Mouse (Mus musculus) urinary bladder, postnatal 14 days (tissue): ENCODE results near the gene Tmem200b.

Experiments
- DNase-seq: peaks from one replicate; pipeline ENCODE4 v3.0.0; 2021; ENCODE audit warnings: low spot score

Tmem200b gene

DNA sequence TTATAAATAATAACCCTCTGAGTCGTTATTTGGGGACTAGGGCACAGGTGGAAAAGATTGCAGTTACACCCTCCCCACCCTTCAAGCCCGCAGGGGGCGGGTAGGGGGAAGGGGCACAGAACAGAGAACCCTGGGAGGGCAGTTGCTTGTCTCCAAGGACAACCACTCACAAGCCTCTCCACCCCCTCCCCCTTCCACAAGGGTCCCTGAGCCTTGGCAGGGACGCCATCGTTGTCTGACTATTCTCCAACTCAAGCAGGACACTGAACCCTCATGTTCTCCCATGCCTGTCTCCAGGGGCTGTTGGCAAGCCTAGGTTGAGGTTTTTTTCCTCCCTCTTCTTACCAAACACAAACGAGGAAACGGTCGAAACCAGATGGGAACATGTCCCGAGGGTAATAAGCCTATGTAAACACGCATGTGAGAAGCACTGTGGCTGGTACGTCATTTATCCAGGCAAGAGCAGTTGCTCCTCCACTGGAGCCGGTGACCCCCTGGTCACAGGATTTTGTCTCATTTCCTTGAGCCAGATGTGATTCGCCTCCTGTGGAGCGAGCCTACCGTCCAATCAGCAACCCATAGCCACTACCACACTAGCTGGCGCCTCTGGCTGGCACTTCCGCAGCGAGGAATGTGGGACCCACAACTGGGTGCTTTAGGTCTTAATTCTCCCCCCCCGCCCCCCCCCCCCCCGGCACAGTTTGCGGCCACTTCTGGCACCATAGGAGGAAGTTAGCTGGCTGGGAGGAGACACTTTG lies 11.2 kb upstream of the Tmem200b start:
- DNase-seq = no peak

DNA sequence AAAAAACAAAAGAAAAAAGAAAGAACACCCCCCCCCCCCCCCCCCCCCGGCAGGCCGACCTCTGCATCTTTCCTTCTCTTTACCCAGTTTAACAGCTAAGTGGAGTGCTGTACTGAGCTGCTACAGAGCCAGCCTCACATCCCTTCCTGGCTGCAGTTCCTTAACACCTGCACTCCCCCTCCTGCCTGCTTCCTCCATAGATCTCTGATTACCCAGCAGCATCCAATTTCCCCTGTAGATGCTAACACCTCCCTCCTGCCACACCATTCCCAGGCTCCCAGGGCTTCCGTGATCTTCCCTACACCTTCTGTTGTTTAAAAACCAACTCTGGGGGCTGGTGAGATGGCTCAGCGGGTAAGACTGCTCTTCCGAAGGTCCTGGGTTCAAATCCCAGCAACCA lies 10.1 kb upstream of the Tmem200b start:
- DNase-seq = no peak

DNA sequence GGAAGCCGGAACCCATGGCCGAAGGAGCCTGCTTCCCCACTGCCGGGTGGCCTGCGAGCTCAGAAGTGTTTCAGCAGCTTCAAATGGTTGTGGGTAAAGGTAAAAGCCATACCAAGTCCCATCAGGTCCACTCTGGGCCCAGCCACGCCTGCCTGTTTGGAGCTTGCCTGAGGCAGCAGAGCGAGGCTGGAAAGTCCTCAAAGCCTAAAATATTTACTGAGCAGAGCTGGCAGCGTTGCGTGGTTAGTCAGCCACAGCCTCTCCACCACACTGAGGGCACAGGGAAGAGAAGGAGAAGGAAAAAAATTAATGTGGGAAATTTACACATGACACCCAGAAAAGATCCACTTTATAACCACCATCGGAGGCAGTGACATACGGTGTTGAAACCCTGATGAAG lies 8.0 kb upstream of the Tmem200b start:
- DNase-seq = peak; percentile 45

DNA sequence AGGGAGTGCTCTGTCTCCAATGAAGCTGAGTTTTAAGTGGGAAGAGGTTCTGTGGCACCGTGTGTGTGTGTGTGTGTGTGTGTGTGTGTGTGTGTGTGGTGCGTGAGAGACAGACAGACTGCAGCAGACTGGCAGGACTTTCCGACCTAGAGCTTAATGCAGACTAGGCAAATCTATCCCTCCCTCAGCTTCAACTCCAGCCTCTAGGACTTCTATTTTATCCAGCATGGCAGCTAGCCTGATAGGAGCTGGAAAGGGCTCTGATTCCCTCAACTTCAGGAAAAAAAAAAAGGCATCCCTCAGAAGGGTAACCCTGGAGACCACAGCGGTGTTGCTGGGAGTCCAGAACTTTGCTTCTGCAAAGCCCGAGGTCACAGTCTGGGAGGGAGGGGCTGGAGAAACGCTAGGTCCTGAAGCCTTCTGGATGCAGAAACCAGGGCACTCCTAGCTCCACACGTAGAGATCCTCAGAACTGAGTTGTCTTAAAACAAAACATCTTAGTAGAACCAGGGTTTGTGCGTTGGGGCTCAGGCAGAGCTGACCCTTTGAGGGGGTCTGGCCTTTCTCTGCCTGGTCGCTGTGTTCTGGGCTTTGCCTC lies 7.4 kb upstream of the Tmem200b start:
- no peak for DNase-seq

DNA sequence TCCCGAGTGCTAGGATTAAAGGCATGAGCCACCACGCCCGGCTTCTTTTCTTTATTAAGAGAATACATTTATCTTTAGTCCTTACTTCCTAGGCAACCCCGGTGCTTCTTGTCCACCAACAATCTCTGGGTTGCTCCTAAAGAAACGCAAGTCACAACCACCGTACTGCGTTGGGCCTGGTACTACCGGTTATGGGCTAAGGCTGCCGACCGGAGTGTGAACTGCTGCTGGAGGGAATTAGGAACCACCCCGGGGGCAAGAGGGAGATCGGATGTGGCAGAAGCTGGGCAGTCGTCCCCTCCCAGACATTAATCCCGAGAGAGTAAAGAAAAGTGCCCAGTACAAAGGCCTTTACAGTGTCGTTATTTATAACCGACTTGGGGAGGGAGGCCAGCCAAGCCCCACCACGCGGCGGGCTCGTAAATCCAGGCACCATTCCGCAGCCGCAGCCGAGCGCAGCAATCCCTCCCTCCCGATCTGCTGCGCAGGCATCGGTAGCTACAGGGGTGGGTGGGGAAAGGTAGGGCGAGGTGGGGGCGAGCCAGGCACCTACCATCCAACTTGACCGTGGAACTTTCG lies 6.6 kb upstream of the Tmem200b start:
- DNase-seq = peak; percentile 27

DNA sequence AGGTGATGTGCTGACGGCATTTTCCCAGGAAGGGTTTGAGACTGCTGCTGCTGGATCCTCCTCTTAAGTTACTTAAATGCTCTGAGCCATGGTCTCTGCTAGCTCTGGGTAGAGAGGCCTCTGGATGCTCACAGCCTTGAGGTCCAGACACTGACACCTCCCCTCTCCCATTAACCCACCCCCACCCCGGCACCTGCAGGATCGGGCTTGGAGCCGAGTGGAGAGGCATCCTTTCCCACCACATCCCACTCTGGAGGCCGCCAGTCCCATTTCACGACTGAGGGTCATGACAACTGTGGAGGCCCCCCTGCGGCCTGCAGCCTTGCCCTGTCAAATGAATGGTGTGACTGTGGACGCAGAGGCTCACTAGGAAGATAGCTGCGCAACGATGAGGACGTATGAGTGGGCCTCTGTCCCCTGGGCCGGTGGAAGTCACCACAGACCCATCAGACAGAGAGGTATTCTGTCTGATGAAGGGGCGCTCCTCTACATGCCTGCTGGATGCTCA lies 5.7 kb upstream of the Tmem200b start:
- no peak for DNase-seq

DNA sequence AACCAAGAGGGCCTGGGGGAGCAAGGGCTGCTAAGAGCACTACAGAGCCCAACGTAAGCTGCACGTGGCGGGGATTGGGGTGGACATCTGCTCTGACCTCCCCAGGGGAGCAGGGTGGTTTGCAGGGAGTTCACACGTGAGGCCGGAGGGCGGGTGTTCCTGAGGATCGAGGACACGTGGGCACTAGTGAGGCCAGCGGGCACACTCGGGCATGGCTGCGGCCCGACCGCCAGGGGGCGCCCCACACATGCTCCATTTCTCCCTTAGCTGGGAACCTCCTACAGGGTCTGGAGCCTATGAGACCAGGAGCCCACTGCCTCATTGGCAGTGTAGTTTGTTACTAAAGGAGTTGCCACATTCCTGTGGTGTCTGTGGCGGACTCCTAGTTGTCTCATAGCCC lies 5.1 kb upstream of the Tmem200b start:
- DNase-seq = peak; percentile 84

DNA sequence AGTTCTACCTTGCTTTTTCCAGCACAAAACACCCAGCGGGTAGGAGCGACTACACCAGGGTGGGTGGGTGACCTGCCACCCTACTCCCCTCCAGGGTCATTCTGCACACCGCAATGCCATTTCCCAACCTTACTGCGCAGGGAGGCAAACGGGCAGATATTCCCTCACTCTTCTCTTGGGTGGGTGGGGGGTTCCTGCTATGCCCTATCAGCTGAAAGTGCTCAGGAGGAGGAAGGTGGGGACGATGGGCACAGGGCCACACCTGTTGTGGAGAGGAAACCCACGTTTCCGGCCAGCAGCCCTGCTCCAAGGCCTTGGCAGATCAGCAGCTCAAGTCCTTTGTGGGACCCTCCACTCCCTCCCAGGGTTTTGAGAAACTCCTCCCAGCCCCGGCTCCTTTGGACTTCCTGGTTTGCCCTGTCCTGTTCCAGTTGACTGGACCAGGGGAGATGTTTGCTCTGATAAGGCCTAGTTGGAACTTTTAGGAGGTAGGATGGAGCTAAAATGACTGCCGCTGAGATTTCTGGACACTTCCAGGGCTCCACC lies 4.5 kb upstream of the Tmem200b start:
- DNase-seq = no peak

DNA sequence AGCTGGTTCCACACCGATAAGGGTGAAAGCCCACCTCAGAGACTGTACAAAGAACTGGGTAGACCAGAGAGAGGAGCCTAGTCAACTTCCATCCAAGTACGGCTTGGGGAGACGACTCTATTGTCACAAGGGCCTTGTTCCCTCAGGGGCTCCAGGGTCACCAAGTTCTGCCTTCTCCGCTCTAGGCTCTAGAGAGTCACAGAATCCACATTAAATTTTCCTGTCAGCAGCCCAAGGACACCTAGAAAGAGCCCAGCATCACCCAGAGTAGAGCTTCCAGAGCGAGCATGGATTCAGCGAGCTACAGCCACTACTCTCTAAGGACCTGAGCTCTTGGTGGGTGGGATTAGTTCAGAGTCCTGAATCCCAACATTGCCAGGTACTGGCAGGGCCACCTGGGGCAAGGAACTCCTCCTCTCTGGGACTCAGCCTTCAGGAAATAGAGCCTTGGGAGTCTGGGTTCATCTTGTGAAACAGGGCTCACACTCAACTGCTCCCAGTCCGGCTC lies 3.5 kb upstream of the Tmem200b start:
- no peak for DNase-seq

DNA sequence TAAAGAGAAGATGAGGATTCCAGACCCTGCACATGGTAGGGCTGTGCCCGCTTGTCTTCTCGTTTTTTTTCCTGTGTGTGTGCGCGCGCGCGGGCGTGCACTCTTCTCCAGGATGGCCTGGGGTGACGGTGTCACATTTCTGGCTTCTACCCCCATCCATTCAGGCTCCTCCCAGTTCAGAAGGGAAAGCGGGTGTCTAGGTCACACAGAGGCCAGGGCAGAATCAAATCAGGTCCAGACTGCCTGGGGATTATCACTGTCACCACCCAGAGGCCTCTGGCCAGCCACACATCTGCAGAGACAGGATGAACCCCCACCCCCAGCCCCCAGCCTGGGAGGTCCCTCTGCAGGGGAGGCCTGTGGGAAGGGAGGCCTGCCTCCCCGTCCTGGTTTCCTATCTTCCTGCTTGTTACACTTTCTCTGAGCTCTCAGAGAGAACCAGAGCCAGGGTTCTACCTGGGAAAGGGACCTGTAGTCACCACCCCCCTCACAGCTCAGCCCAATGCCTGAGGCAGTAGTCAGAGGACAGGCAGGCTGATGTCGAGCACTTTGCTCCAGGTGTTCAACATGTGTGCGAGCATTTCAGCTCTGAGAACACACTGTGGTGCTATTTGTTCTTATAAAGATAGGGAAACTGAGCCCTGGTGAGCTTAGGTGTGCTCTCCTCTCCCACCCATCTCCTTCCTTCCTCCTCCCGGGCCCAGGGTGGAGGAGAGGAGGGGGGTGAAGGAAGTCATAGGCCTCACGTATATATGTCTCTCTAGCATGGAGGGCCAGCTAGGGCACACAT lies 2.7 kb upstream of the Tmem200b start:
- no peak for DNase-seq

DNA sequence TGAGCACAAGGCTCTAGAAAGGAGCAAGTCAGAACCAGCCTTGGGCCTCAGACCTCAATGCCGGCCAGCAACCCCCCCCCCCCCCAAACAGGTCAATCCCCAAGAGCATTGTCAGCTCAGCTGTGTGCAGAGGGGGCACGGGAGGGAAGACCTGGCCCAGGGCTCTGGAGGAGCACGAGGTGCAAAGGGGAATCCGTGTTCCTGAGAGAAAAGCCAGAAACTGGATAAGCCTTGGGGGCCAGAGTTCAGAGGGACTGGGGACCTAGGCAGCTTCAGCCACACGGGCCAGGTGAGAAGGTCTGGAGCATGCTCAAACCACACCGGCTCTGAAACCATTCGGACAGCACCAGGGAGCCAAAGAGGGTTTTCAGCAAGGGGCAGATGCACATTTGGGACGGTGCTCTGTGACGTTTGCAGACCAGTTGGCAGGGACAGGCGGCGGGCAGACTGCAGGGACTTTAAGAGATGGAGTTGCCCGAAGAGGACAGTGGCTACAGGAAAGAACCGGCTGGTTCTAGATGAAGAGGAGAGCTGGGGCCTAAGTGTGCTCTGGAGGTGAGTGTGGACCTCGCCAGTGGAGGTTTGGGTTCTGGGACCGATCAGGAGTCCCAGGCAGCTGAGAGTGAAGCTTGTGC lies 1.9 kb upstream of the Tmem200b start:
- DNase-seq = no peak

DNA sequence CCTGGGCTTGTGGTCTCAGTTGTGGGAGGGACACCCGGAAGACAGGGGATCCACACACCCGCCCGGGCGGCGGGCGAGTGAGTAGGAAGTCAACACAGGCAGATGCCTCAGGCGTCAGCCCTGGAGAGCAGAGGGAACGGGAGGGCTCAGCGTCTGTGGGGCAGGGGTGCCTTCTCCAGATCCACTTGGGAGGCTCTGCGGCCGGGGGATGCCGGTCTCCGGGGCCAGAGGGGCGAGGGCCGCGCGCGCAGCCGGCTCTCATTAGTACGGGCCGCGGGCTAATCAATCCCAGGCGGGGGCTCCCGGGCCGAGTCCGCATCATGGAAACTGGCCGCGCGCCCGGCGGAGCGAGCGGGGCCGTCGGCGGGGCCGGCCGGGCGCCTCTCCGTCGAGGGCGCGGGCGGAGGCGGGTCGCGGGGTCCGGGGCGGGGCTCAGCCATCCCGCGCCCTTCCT lies 1.4 kb upstream of the Tmem200b start:
- DNase-seq = peak; percentile 63

DNA sequence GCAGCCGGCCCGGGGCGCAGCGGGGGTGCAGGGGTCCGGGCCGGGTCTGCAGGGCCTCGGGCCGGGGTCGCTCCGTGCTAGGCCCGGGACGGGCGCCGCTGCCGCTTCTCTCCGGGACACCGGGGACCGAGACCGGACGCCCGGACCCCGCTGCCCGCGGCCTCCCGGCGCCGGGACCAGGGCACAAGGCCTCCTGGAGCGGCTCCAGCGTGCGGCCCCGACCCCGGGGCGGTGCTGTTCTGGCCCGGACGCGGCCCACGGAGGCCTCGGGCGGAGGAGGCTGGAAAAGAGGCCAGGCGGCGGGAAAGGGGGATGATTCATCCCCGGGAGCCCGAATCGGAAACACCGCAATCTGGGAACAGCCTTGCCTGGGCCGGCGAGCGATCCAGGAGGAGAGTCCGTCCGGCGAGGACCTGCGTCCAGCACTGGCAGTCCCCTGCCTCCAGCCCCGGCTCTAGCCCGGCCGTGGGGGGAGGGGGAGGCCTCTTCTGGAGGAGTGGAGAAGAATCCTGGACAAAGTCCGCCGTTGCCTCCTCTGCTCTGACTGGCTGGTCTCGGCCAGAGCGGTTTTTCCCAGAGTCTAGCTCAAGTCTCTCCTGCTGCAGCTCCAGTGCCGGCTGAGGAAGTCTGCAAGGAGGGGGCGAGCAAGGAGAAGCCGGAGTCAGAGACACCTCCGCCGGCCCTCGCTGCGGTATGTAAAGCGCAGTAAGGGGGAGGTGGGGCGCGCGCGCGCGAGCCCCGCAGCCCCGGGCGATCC lies 798 bp upstream of the Tmem200b start:
- DNase-seq = peak; percentile 60

DNA sequence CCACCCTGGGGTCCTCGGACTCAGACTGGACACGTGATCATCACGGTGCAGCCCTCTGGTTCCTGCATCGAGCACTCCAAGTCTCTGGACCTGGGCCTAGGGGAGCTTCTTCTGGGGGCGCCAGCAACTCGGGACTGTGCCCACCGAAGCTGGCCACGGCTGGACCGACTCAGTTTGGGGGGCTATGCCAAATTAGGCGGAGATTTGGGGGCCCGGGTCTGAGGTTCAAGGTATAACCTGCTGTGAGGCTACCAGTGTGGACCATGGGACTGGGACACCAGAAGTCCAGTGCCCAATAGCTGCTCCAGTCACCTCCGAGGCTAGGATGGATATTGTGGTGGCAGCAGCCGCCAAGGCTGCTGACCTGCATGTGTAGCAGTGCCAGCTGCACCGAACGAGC lies 833 bp downstream of the Tmem200b start:
- DNase-seq = no peak

DNA sequence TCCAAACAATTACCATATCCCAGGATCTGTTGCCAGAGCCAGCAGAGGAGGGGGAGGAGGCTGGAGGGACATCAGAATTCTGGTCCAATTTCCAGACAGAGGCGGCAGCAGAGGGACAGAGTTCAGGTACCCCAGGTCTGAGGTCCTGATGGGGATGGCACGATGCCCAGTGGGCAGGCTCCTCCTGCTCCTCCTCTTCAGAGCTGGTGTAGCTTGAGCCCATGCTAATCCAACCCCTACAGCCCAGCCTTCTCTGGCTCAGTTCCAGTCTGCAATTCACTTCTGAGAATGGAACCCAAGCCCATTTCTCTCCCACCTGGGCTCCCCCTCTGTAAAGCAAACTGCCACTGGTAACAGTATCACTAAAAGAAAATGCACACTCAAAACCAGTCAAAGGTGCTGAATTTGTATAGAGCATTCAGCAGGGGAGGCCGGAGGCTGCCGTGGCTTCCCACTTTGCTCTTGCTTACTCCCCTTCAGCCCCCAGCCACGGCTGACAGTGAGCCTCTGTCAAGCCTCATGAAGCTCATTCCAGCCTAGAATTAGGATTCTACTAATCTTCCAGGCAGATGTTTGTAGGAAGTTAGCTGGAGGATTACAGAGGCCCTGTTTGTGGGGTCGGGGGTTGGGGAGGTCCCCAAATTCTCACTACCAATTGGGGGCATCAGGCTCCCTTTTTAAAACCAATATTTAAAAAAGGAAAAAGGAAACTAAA lies 2.7 kb downstream of the Tmem200b start:
- peak; percentile 51 for DNase-seq

DNA sequence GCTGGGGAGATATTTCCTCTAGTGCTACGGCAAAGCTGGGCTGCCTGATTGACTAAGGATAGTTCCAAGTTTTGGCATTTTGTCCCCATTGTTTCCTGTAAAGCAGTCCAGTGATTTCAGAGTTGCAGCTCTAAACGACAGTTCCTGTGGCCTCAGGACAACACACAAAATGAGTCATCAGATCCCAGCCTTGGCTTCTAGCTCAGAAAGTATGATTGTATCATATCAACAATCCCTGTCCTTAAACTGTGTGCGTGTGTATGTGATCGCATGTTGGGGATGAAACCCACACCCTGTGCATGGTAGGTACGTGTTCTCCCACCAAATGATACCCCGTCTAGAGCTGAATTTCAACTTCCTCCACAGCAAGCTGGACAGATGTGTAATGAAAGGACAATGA lies 7.6 kb downstream of the Tmem200b start:
- no peak for DNase-seq

DNA sequence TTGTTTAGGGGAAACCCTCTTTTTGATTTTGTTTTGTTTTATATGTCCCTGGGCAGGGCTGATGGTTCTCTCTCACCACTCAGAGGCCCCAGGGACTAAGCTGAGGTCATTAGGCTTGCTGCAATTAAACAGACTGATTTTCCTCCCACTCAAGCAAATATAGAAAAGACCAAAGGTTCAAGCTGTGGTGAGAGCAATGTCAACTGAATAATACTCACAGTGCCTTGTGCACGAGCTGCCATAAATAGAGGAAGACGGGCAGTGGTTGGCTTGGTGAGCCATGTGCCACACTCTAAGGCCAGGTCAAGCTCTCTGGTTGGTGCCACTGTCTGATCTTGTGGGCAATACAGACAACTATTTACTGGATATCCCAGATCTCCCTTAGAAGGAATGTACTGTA lies 17.9 kb downstream of the Tmem200b start:
- no peak for DNase-seq

DNA sequence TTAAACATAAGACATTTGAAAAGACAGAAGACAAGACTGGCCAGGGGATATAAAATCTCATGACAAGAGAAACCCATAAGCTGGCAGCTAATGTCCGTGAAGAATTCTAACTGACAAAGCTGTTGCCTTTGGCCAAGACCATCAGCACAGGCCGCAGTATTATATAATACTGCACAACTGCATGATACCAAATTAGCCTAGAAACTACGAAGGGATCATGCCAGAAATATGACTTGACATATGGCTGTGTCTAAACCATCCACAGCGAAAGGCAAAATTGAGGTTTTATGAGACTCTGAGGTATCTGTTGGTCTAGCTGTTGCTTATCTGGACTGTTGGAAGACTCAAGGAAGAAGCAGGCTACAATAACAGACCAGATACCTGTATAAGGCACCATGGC lies 19.3 kb downstream of the Tmem200b start:
- DNase-seq = no peak

DNA sequence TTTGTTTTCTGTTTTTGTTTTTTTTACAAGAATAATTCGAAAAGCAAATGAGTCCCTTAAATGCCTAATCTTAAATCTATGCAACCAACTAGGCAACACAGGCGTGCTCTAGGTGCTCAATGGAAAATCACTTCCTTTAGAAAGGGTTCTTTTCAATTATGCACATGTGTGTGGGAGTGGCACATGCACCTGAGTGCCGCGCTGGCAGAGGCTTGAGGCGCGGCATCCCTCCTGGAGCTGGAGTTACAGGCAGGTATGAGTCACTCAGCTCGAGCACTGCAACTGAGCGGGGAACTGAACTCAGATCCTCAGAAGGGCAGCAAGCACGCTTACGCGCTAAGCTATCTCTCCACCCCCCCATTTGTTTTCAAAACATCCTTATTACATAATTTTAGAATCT lies 26.3 kb downstream of the Tmem200b start:
- no peak for DNase-seq

DNA sequence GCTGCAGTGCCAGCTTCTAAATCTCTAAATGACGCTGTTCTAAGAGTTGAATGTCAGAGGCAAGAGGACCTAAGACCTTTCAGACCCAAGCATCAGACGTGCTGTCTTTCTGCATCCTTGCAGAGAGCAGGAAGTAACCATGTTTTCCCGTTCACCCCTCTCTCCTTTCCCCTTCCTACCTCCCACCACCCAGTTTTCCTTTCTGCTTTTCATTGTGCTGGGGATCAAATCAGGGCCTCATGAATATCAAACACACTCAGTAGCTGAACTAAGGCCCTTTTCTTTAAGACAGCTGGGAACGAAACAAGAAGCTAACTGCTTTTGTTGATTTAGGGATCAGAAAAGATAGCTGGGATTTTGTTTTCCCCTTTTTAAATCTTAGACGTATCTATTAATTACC lies 28.3 kb downstream of the Tmem200b start:
- no peak for DNase-seq
